ENCODE assay signal across 8 mouse cellular contexts in genomic region chr17:5429090-5429771, GRCm38 (mm10). TPM values are rescaled to one million over a fixed set of nuclear protein-coding genes. Genes with fewer than 3 reads are reported as not detected.
DNase-seq lines count a peak whose midpoint lies in the region; ATAC-seq and TF ChIP-seq lines count a peak whose summit lies in the region.

No protein-coding gene starts in this region.

- no peak overlapping the region for H3K4me2 ChIP-seq in forebrain, postnatal 0 days (ENCODE audit: low read depth)
- H3K4me2 ChIP-seq in lung, embryonic 15.5 days: no peak overlapping the region

- DNase-seq in MEL-GATA-1-ER (ENCODE audit: extremely low read depth, low read depth): peak; percentile 83
- peak; percentile 86 to 91 for DNase-seq in cerebellum, adult 2 months
- DNase-seq in forebrain, postnatal 0 days: peak; percentile 98
- DNase-seq in layer of hippocampus, adult 8-10 months (ENCODE audit: low spot score in 2 of 2): peak; percentile 87 to 96
- peak; percentile 81 for DNase-seq in ovary, postnatal 36 days (ENCODE audit: low spot score)
- DNase-seq in thymus, postnatal 14 days: peak; percentile 93

- peaks cover 2% of the 10 kb centered on the region for H3K4me1 ChIP-seq in cerebellum, adult 2 months (ENCODE audit: control insufficient read depth, insufficient read depth, low read length)
- no peaks in the 10 kb centered on the region for H3K4me1 ChIP-seq in forebrain, postnatal 0 days (ENCODE audit: insufficient read depth)
- no peaks in the 10 kb centered on the region for H3K4me1 ChIP-seq in lung, embryonic 15.5 days

- peak; percentile 94 for ATAC-seq in forebrain, postnatal 0 days
- peak; percentile 93 to 96 for ATAC-seq in hematopoietic stem cell, adult 5-6 weeks (replicated peaks in 1 of 2; ENCODE audit: insufficient read depth in 1 of 2, low FRiP score in 2 of 2, low TSS enrichment in 1 of 2, low read depth in 1 of 2, poor library complexity in 2 of 2, severe bottlenecking in 2 of 2)
- ATAC-seq in lung, embryonic 15.5 days (ENCODE audit: borderline replicate concordance, extremely low read depth, low FRiP score, low TSS enrichment): peak; percentile 62; the same call in 1 of the 2 replicates

- 54% methylated on average over 10 of the region's 10 CpGs for WGBS in cerebellum, adult 2 months
- 60% methylated on average over 10 of the region's 10 CpGs for WGBS in forebrain, postnatal 0 days
- 56% methylated on average over 10 of the region's 10 CpGs for WGBS in lung, embryonic 15.5 days

- H3K36me3 ChIP-seq in forebrain, postnatal 0 days (ENCODE audit: insufficient read depth): peaks cover 20% of the 10 kb centered on the region
- peaks cover 22% of the 10 kb centered on the region for H3K36me3 ChIP-seq in lung, embryonic 15.5 days

- no peak overlapping the region for H3K27ac ChIP-seq in cerebellum, adult 2 months (ENCODE audit: insufficient read depth, low read length)
- 0 out of 2 replicates have a peak overlapping the region, but pooled peaks have one; percentile 9 for H3K27ac ChIP-seq in forebrain, postnatal 0 days (ENCODE audit: low read depth, low read length)
- H3K27ac ChIP-seq in lung, embryonic 15.5 days: no peak overlapping the region

- no peak overlapping the region for H3K9ac ChIP-seq in forebrain, postnatal 0 days
- H3K9ac ChIP-seq in lung, embryonic 15.5 days: no peak overlapping the region

- TF ChIP-seq CTCF in cerebellum, adult 2 months (IDR thresholded peaks at IDR 0.05; ENCODE audit: borderline replicate concordance, insufficient read depth, low read depth, low read length): peak; percentile 97
- TF ChIP-seq CTCF in forebrain, postnatal 0 days (IDR thresholded peaks at IDR 0.05; ENCODE audit: low read depth): peak; percentile 99

- no peaks in the 10 kb centered on the region for H3K9me3 ChIP-seq in forebrain, postnatal 0 days (ENCODE audit: low read length)
- no peaks in the 10 kb centered on the region for H3K9me3 ChIP-seq in lung, embryonic 15.5 days

- no peak overlapping the region for H3K4me3 ChIP-seq in cerebellum, adult 2 months (replicated peaks; ENCODE audit: insufficient read depth, low read depth, low read length)
- H3K4me3 ChIP-seq in forebrain, postnatal 0 days (ENCODE audit: low read depth, low read length): no peak overlapping the region
- no peak overlapping the region for H3K4me3 ChIP-seq in lung, embryonic 15.5 days

- no peak for TF ChIP-seq POLR2A in cerebellum, adult 2 months (IDR thresholded peaks at IDR 0.05; ENCODE audit: borderline replicate concordance, insufficient read depth, low read length)

- H3K27me3 ChIP-seq in cerebellum, adult 2 months (ENCODE audit: control insufficient read depth, insufficient read depth, low read length): no peaks in the 10 kb centered on the region
- no peaks in the 10 kb centered on the region for H3K27me3 ChIP-seq in forebrain, postnatal 0 days (ENCODE audit: insufficient read depth, low read length)
- no peaks in the 10 kb centered on the region for H3K27me3 ChIP-seq in lung, embryonic 15.5 days

RNA-seq across cellular contexts. Expression of gene Ldhal6b, which starts 10.7 kb away (rescaled TPM):
- 0.75 and 0.76 TPM in 2 replicates for polyA plus RNA-seq in cerebellum, adult 2 months (2012; rRNA removed)
- 0.15 and 1.3 TPM in 2 replicates for total RNA-seq in forebrain, postnatal 0 days (2014; rRNA removed)
- polyA plus RNA-seq in forebrain, postnatal 0 days (2015; fragmentation: Nextera tagmentation; extraction: Ambion mirVana): 0.16 TPM in 1 of 2 replicates, not detected in the other
- total RNA-seq in hematopoietic stem cell, adult 5-6 weeks (2017): 1.4 TPM in 1 of 2 replicates, not detected in the other
- total RNA-seq in layer of hippocampus, adult 8-10 months (2022): 1 to 10 TPM; 1.5 to 2.0 (median 1.8) TPM
- polyA plus RNA-seq in lung, embryonic 15.5 days (2015; fragmentation: Nextera tagmentation; extraction: Ambion mirVana): not detected in 2 replicates

RNA-seq across cellular contexts. Expression of gene Tmem242, which starts 10.8 kb away (rescaled TPM):
- polyA plus RNA-seq in cerebellum, adult 2 months (2012; rRNA removed): 45.2 and 52.3 TPM in 2 replicates
- total RNA-seq in forebrain, postnatal 0 days (2014; rRNA removed): 96.4 and 180 TPM in 2 replicates
- 122 and 123 TPM in 2 replicates for polyA plus RNA-seq in forebrain, postnatal 0 days (2015; fragmentation: Nextera tagmentation; extraction: Ambion mirVana)
- total RNA-seq in hematopoietic stem cell, adult 5-6 weeks (2017): 25.4 and 54.9 TPM in 2 replicates
- 10 to 100 TPM; 69.3 to 73.1 (median 71.8) TPM for total RNA-seq in layer of hippocampus, adult 8-10 months (2022)
- polyA plus RNA-seq in lung, embryonic 15.5 days (2015; fragmentation: Nextera tagmentation; extraction: Ambion mirVana): 118 and 127 TPM in 2 replicates
